Mouse (Mus musculus) CD4-positive, CD25-positive, alpha-beta regulatory T cell, adult 9 weeks (primary cell): Measurements from ENCODE around the gene Zscan5b. TPM values are rescaled to one million over a fixed set of nuclear protein-coding genes. Genes with fewer than 3 reads are reported as not detected.

Source experiments
- polyA plus RNA-seq: library from polyadenylated mRNA; unstranded; fragments of 100-300 nt; shearing (Covaris generic); gene quantifications from one replicate; pipeline ENCODE4 v1.2.1, GENCODE M21; 2017

Gene Zscan5b
- not detected for polyA plus RNA-seq

GRCm38 (mm10) chr7:6221978-6222377 is at the start of gene Zscan5b:
Gene Zscan5b, plus strand, starts transcription at chr7:6222278.

DNA sequence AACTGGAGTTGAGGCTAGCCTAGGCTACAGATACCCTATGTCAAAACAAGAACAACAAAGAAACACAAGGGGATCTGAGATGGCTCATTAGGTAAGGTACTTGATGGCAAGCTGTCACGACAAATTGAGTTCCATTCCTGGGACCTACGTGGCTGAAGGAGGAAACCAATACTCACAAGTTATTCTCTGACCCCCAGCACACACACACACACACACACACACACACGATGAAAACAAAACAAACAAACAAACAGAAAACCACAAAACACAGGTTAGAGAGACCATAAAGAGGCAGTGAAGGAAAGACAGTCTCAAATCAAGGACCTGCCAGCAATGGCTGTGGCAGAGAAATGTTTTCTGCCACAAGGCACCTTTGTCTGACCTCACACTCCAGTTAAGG is 25.3 kb upstream of the Zscan5b start, which contains the start of gene Galp:
Gene Galp, plus strand, starts transcription at position 301 of the 400 bp plus-strand sequence.

GRCm38 (mm10) chr7:6252410-6252809 is 30.3 kb downstream of the Zscan5b start, which contains the start of gene Epp13:
Gene Epp13, plus strand, starts transcription at chr7:6252710.

GRCm38 (mm10) chr7:6285842-6286705 is 64.0 kb downstream of the Zscan5b start, which contains the start of gene Zfp667:
Gene Zfp667, plus strand, starts transcription at chr7:6286579.

Other genes starting within 250 kb of the Zscan5b start
- not detected for gene Vmn1r65, start 211.3 kb upstream of the Zscan5b start, polyA plus RNA-seq
- not detected for gene Nlrp4c, start 177.1 kb upstream of the Zscan5b start, polyA plus RNA-seq
- 25.3 TPM for gene Zfp787, start 66.3 kb upstream of the Zscan5b start, polyA plus RNA-seq
- gene Zfp444, start 50.1 kb upstream of the Zscan5b start, polyA plus RNA-seq, result 5.0 TPM
- gene Galp, start 25.2 kb upstream of the Zscan5b start, polyA plus RNA-seq, result not detected
- not detected for gene Epp13, start 30.4 kb downstream of the Zscan5b start, polyA plus RNA-seq
- gene Zfp667, start 64.3 kb downstream of the Zscan5b start, polyA plus RNA-seq, result 8.0 TPM
- gene Zfp583, start 109.0 kb downstream of the Zscan5b start, polyA plus RNA-seq, result 1.3 TPM
- 0.65 TPM for gene Gm3854, start 121.5 kb downstream of the Zscan5b start, polyA plus RNA-seq
- 4.6 TPM for gene Zfp78, start 141.0 kb downstream of the Zscan5b start, polyA plus RNA-seq
- 15.2 TPM for gene Zfp28, start 161.0 kb downstream of the Zscan5b start, polyA plus RNA-seq
- 0.43 TPM for gene Smim17, start 176.4 kb downstream of the Zscan5b start, polyA plus RNA-seq
- gene Gm20715, start 188.0 kb downstream of the Zscan5b start, polyA plus RNA-seq, result not detected
- not detected for gene Olfr1344, start 216.4 kb downstream of the Zscan5b start, polyA plus RNA-seq
- 0.05 TPM for gene Olfr1336, start 233.9 kb downstream of the Zscan5b start, polyA plus RNA-seq
- not detected for gene Olfr1346, start 244.8 kb downstream of the Zscan5b start, polyA plus RNA-seq